Mouse (Mus musculus) embryo, embryonic 11.5 days (tissue): ENCODE data around the gene Sgk1.

ENCODE experiments used
- DNase-seq: peaks from one replicate; pipeline ENCODE4 v3.0.0-alpha.2; 2012; ENCODE audit warnings: low read depth, low spot score

Sgk1 gene

GRCm38 (mm10) chr10:21918016-21918749 lies 36.2 kb downstream of the Sgk1 start:
- DNase-seq: no peak

GRCm38 (mm10) chr10:21918750-21919145 lies 36.8 kb downstream of the Sgk1 start:
- DNase-seq: no peak

- DNase-seq: no peak
Observed at GRCm38 (mm10) chr10:21920611-21921010, 38.6 kb downstream of the Sgk1 start.

GRCm38 (mm10) chr10:21922716-21923350 lies 40.8 kb downstream of the Sgk1 start:
- DNase-seq: no peak

GRCm38 (mm10) chr10:21923495-21923952 lies 41.5 kb downstream of the Sgk1 start:
- no peak for DNase-seq

GRCm38 (mm10) chr10:21924051-21924720 lies 42.2 kb downstream of the Sgk1 start:
- no peak for DNase-seq

- no peak for DNase-seq
Observed at GRCm38 (mm10) chr10:21926941-21927340, 45.0 kb downstream of the Sgk1 start.

- no peak for DNase-seq
Observed at GRCm38 (mm10) chr10:21930781-21931380, 48.9 kb downstream of the Sgk1 start.

- no peak for DNase-seq
Observed at GRCm38 (mm10) chr10:21932791-21933190, 50.8 kb downstream of the Sgk1 start.

- DNase-seq: no peak
Observed at GRCm38 (mm10) chr10:21934826-21935225, 52.8 kb downstream of the Sgk1 start.

GRCm38 (mm10) chr10:21936513-21937221 lies 54.7 kb downstream of the Sgk1 start:
- DNase-seq: no peak

- peak; percentile 60 for DNase-seq
Observed at GRCm38 (mm10) chr10:21937222-21937605, 55.2 kb downstream of the Sgk1 start.

- no peak for DNase-seq
Observed at GRCm38 (mm10) chr10:21938166-21938565, 56.2 kb downstream of the Sgk1 start.

- no peak for DNase-seq
Observed at GRCm38 (mm10) chr10:21941235-21941634, 59.3 kb downstream of the Sgk1 start.

GRCm38 (mm10) chr10:21943145-21943700 lies 61.2 kb downstream of the Sgk1 start:
- DNase-seq: no peak

GRCm38 (mm10) chr10:21945195-21945594 lies 63.2 kb downstream of the Sgk1 start:
- no peak for DNase-seq

GRCm38 (mm10) chr10:21946751-21947351 lies 64.9 kb downstream of the Sgk1 start:
- no peak for DNase-seq

GRCm38 (mm10) chr10:21952520-21952919 lies 70.5 kb downstream of the Sgk1 start:
- DNase-seq: no peak

GRCm38 (mm10) chr10:21961111-21961510 lies 79.1 kb downstream of the Sgk1 start:
- DNase-seq: no peak

- no peak for DNase-seq
Observed at GRCm38 (mm10) chr10:21963005-21963404, 81.0 kb downstream of the Sgk1 start.

GRCm38 (mm10) chr10:21973676-21974075 lies 91.7 kb downstream of the Sgk1 start:
- DNase-seq: no peak
